Mouse (Mus musculus): ENCODE results near the gene Kcnk5.

DNA sequence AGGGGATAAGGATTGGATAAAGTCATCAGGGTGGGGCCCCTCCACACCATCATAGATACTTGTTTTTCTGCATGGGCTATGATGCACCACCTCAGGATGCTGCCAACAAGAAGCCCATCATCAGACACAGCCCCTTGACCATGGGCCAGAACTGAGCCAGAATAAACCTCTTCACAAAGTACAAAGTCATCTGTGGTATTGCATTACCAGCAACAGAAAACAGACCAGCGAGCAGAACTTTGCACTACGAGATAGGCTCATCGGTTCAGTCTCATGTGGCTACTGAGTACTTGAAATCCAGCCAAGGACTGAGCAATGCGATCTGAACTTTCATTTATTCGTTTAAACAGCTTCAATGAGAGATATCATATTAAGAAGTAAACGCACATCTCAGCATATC is 18.9 kb downstream of the Kcnk5 start:
- TF ChIP-seq CTCF (IDR thresholded peaks at IDR 0.05; ENCODE audit: low read depth) (no peak), EP300 (IDR thresholded peaks at IDR 0.05; ENCODE audit: low read depth) (no peak)

All from liver, postnatal 0 days (tissue).